Mouse (Mus musculus) CD4-positive naive resting alpha-beta T cell, adult 57 days (primary cell): ENCODE data around the gene Zfp872. TPM values are rescaled to one million over a fixed set of nuclear protein-coding genes. Genes with fewer than 3 reads are reported as not detected.

ENCODE experiments used
- total RNA-seq: library from RNA; stranded (reverse); gene quantifications from one replicate; pipeline ENCODE4 v1.2.4, GENCODE M21; 2023

The Zfp872 gene
- total RNA-seq: not detected

DNA sequence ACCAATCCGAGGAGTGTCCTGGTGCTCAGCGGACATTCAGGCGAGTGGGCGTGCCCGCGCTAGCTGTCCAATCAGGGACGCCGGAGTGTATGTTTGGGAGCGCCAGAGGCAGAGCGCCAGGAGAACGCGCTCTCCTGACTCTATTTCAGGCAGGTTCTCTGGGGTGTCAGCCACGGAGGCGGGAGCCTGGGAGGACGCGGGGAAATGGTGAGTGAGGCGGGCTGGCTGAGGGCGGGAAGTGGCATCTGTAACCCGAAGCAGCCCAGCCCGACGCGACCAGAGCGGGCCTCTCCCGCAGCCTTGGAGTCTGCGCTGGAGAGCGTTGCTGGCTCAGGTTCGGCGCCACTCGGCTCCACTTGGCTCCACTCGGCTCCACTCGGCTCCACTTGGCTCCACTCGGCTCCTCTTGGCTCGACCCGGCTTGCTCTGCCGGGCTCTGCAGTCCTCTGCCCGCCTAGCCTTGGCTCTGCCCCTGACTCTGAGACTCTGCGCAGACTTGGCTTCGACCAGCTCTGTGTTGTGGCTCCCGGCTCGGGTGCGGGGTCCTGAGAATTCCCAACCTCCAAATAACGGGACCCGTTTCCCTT is at the start of gene Zfp872:
Zfp872 (plus strand) TSS at position 66 of the 587 bp plus-strand sequence.

GRCm38 (mm10) chr9:22156497-22157245 is 31.2 kb upstream of the Zfp872 start, which contains the start of gene Pigyl:
Gene Pigyl, plus strand, starts transcription at chr9:22156846.

GRCm38 (mm10) chr9:22225581-22226388 is 37.9 kb downstream of the Zfp872 start, which contains the start of gene Zfp809:
Gene Zfp809, plus strand, starts transcription at chr9:22225714.

Other genes with a start within 250 kb of the Zfp872 start
- 7.9 TPM for gene Swsap1, start 232.3 kb upstream of the Zfp872 start, total RNA-seq
- 0.53 TPM for gene Epor, start 224.6 kb upstream of the Zfp872 start, total RNA-seq
- gene Rgl3, start 198.6 kb upstream of the Zfp872 start, total RNA-seq: not detected
- not detected for gene Ccdc151, start 185.5 kb upstream of the Zfp872 start, total RNA-seq
- 91.3 TPM for gene Prkcsh, start 185.3 kb upstream of the Zfp872 start, total RNA-seq
- gene Elavl3, start 136.1 kb upstream of the Zfp872 start, total RNA-seq: not detected
- gene Gm49318, start 116.8 kb upstream of the Zfp872 start, total RNA-seq: not detected
- gene Zfp653, start 116.7 kb upstream of the Zfp872 start, total RNA-seq: 28.7 TPM
- gene Ecsit, start 102.7 kb upstream of the Zfp872 start, total RNA-seq: 29.4 TPM
- gene Cnn1, start 88.9 kb upstream of the Zfp872 start, total RNA-seq: not detected
- gene Elof1, start 70.9 kb upstream of the Zfp872 start, total RNA-seq: 32.2 TPM
- 202 TPM for gene Acp5, start 52.4 kb upstream of the Zfp872 start, total RNA-seq
- gene Pigyl, start 31.2 kb upstream of the Zfp872 start, total RNA-seq: 19.9 TPM
- 36.4 TPM for gene Zfp809, start 37.6 kb downstream of the Zfp872 start, total RNA-seq
- 2.5 TPM for gene Zfp599, start 71.8 kb downstream of the Zfp872 start, total RNA-seq
- gene Zfp810, start 119.6 kb downstream of the Zfp872 start, total RNA-seq: 12.8 TPM
- 0.44 TPM for gene Anln, start 201.1 kb downstream of the Zfp872 start, total RNA-seq
- gene 9530077C05Rik, start 223.4 kb downstream of the Zfp872 start, total RNA-seq: 0.27 TPM